Mouse (Mus musculus) mature B cell (primary cell): Measurements from ENCODE around the gene Max.

Experiments used
- in situ Hi-C: fragments of 300-500 bp; cut with MboI; formaldehyde crosslinking; loops from 2 replicates; pipeline ENCODE4 v1.14.3; 2019

Gene Max

DNA sequence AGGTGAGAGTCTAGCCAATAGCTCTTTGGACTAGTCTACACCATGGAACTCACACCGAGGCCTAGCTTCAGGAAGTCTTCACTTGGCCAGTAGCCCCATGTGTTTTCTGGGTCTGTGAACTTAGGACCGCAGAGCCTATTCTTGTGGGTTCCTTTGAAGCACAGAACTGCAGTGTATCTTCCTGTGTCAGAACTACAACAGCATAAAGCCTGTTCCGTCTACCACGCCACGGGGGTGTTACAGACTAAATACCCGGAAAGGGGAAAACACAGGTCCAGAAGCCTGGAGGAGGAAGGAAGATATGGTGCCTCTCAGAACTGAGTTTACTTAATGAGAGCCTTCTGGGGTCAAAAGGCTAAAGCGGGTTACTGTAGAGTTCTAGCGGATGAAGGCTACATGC is 38.9 kb downstream of the Max start:
- in situ Hi-C loops: no loop called here

DNA sequence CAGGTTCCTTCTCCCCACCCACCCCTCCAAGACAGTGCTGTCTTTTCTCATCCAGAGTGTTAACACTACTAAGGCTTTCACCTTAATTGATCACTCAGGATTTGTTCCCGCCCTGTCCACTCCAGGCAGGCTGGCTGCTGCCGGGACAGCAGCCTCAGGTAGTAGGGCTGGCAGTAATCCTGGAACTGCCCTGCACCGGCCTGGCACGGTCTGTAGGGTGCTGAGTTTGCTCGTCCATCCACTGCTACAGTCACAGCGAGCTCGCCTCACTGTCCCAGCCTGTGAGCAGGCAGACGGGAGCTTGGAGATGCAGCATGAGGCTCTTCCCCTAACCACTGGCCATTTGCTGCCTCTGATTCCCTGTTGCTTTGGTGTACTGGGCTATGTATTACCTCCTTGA is 41.0 kb downstream of the Max start:
- in situ Hi-C loops: no loop called here

DNA sequence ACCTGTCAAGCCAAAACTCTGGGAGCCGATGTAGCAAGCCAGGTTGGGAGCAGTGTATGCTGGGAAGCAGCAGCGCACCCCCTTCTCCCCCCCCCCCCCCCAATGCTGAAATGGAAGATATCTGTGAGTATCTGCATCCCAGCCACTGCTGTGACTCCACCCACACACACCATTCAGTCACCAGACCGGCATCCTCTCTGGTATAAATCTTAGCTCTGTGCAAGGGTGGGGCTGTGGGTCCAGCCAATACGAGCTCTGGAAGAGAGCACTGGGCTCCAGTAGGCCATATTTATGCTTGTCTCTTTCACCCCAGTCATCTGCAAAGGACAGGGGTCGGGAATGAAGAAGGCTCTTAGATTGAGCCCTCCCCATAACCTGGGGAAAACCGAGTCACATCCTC is 41.6 kb downstream of the Max start:
- in situ Hi-C loops: no loop called here

DNA sequence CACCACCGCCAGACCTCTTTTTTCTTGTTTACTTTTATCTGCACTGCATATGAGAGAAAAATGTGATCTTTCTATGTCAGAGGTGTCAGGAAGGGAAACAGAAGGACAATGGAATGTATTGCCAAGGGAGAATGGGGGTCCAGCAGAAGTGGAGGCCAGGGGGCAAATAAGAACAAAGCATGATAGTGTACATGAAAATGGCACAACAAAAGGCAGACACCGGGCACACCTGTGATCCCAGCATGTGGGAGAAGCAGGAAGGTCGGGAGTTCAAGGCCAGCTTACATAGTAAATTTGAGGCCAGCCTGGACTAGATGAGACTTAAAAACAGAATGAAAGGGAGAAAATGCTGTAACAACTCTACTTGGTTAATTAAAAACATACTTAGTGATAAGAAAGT is 43.1 kb downstream of the Max start:
- in situ Hi-C loops: no loop called here

DNA sequence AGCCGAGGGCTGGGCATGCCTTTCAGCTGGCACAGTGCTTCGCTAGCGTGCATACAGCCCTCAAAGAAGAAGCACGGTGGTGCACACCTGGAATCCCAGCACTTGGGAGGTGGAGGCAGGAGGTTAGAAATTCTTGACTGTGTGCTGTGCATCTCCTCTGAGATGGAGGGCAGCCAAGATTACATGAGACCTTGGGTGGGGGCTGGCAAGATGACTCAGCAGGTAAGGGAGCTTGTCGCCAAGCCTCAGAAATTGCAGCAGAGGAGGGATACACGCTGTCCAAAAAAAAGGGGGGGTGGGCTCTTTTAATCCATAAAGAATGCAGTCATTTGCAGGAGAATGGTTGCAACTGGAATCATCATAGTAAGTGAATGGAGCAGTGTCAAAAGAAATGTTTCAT is 43.9 kb downstream of the Max start:
- in situ Hi-C loops: no loop called here

DNA sequence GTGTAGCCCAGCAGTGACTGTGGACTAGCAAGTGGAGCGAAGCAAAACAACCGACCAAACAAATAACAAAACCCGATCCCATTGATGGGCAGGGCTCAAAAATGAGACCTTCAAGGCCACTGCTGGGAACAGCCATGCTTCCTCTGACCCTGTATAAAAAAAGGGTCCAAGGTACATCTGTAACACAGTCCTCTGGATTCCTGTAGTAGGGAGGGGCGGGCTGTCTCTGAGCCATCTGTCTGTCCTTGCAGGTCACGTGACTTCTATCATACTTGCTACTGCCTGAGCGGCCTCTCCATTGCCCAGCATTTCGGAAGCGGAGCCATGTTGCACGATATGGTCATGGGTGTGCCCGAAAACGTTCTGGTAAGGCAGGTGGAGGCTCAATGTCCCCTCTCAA is 45.8 kb downstream of the Max start:
- in situ Hi-C loops: no loop called here

DNA sequence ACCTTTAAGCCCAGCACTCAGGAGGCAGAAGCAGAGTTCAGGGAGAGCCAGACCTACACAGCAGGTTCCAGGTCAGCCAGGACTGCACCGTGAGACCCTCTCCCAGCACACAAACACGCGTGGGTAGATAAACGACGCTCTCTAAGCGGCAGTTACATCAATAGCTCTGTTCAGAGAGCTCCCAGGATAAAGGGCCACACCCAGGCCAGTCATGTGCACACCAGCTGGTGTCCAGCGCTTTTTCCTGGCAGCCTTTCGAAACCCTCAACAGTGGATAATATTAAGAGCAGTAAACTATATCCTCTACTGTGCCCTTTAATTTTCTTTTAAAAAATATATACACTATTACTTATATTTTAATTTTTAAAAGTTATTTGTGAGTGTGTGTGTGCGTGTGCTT is 49.8 kb downstream of the Max start:
- in situ Hi-C loops: no loop called here

DNA sequence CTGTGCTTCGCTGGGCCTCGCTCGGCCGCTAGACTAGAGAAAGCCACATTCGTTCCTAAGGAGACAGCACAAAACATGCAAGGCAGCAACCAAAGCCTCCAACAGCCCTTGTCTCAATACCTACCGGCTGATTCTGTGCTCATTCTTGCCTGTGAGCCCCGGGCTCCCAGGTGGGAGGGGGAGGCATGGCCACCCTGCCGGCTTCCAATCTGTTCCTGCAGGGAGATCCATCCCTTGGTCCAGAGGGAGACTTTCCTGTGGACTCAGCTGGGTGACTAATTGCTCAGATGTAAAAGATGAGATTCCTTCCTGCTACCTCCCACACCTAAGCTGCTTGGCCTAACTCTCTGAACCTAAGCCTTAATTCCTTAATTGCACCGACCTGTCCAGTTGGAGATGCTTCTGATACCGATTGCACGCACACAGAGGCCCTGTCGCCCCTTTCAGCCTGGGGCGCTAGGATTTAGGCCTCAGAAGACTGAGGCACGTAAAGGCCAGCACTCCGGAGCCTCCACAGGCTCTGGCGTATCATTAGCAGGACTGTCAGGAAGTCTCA is 50.8 kb downstream of the Max start:
- in situ Hi-C loops: no loop called here

DNA sequence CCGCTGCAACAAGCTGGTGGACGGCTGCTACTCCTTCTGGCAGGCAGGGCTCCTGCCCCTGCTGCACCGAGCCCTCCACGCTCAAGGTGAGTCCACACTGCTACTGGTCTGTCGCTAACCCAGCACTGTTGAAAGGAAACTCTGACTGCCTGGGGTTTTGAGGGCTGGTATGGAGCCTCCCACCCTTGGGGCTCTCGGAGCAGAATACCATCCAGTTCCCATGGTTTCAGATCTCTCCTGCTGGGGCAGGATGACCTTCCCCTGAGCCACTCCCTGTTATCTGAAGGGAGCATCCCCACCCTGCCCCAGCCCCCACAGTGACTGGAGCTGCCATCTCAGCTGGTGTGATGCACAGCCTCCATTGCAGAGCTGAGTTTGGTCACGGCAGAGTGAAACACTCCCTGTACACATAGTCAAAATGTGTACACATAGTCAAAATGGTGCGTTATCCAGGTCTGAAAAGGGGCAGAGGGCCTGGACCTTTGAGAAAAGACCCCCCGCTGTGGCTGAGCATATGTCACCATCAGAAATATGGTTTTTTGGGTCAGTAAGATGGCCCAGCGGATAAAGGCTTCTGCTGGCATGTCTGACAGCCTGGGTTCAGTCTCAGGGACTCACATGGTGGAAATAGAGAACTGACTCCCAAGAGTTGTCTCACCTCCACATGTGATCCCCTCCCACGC is 51.6 kb downstream of the Max start:
- in situ Hi-C loops: no loop called here

DNA sequence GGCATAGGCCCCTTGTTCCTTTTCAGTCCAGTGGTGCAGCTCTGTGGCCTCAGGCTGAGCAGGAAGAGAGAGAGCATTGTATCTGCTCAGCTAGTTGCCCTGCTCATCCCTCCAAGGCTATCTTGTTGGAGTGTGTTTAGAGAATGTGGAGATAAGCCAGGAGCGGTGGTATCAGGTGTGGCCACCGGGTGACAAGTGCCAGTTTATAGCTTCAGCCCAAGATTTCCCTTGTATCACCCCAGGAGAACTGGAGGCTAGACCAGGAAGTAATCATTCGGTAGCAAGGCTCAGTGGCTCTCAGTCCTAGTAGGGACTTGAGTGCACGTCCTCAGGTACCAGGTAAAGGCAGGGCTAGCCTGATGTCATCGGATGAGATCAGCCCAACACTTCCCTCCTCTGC is 52.8 kb downstream of the Max start:
- in situ Hi-C loops: no loop called here

DNA sequence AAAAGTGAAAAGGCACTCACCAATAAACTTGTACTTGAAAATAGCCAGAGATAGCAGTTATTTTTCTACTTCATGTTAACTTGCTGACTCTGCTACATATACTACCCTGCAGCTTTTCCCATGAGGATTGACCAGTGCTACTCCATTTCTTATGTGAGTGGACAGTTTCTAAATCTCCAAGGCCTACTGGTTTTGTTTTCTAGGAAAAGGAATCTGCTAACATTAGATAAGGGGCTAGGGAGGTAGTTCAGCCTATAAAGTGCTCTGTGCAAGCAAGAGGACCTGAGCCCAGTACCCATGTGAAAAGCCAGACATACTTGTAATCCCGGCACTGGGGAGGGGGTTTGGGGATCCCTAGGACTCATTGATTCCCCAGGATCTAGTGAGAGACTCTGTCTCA is 55.7 kb downstream of the Max start:
- in situ Hi-C loops: no loop called here

DNA sequence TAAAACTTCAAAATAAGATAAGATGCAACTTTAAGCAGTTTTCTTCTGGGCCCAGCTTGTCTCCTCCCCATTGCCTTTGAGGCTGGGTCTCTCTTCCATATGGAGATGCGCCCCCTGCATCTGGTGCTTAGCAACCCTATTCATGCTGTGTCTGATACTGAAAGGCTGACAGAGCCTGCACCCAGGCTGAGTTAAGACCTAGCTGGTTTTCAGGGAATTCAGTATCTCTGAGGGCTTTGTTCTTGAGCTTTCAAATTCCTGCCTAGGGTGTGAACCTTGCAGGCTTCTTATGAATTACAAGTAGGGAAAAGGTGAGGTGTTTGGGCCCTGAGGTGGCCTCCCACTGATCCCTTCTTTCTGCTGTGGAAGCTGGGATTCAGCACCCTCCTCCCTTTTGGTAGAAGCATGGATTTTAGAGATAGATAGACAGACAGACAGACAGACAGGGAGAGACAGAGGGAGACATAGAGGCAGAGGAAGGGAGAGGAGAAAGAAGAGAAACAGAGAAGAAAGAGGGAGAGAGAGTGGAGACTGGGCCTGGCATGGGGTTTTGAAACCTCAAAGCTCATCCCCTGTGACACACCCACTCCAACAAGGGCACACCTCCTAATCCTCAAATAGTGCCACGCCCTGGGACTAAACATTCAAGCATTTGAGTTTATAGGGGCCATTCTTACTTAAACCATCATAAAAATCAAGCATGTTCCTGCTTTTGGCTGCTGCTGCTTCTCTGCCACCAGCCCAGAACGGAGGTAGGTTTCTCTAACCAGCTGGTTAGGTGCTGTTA is 60.3 kb downstream of the Max start:
- in situ Hi-C loops: no loop called here

DNA sequence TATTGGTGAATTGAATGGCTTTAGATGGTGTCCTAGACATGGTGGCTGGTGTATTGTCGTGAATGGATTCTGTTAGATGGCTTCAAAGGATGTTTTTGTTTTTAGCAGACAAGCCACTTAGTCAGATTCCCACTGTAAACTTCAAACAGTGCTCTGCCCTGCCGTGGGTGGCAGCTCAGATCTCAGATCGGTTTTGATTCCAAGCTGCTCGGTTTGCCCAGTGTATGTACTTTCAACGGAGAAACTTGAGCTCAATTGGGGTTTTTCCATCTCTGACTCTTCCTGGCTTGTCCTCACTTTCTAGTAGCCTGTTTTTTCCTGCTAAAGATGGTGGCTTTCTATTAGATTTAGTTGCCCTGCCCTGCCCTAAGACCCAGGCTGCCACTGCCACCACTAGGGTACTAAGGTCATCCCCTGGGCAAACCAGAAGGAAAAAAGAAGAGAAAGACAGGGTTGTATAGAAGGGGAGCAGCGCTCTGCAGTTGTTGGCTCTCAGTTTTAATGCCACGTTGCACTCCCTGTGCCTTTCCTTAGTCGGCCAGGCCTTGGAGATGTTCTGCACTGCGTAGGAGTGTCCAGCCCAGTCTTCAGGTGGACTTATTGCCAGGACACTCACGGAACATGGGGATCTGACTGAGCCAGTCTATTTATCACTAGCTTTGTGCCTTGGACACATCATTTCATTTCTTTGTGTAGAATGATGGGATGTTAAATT is 62.6 kb downstream of the Max start:
- in situ Hi-C loops: no loop called here

DNA sequence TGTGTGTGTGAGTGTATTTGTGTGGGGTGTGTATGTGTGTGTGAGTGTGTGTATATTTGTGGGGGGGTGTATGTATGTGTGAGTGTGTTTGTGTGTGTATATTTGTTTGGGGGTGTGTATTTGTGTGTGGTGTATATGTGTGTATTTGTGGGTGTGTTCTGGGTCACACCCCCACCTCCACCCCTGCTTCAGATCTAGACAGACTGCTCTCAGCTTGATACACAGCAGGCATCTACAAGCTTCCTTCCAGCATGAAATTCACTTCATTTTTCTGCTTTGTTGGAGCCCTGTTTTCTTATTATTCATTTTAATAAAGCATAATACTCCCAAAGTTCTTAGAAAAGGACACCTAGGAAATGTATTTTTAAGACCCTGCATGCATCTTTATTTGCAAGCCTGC is 63.9 kb downstream of the Max start:
- in situ Hi-C loops: no loop called here

DNA sequence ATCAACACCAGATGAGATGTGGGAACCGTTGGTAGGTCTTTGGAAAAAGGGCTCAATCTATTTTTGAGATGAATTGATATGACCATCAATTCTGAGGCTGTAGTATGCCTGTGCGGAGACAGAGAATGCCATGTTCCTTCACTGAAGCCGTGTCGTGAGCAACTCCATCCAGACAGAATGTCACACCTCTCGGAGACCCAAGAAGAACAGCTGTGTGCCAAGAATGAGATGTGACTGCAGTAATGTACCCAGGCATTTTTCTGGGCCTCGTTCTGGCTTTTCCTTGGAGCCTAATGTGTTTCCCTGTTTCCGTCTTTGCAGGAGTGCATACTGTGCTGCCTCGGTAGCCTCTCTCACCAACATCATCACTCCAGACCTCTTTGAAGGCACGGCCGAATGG is 65.0 kb downstream of the Max start:
- in situ Hi-C loops: no loop called here

DNA sequence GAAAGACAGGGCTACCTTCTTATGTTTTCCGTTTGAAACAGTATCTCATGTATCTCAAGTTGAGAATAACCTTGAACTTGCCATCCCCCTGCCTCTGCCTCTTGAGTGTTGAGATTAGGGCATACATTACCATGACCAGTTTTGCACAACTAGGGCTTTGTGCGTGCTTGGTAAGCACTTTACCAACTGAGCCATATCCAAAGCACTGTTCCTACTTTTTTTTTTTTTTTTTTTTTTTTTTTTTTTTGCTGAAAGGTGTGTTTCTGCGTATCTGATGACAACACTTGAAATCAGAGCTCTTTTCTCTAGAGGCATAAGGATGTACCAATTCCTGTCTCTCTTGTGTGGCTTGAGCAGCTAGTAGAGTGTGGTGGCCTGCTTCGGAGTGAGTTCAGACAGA is 65.4 kb downstream of the Max start:
- in situ Hi-C loops: no loop called here

DNA sequence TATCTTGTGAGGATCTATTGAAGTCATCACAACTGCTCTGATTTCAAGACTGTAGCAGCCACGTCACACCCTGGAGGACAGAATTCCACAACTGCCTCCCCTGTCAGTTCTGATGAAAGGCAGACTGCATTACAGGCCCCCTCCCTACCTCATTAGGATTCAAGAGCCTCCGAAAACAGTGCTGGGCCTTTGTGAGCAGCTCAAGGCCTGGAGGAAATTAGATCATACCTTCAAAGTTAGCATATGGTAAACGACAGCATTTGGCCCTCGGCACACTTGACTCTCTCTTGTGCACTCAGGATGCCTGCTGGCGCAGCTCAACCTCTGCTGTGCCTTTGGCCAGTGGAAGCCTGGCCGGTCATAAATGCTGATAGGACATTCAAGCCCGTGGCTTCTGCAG is 66.2 kb downstream of the Max start:
- in situ Hi-C loops: no loop called here

DNA sequence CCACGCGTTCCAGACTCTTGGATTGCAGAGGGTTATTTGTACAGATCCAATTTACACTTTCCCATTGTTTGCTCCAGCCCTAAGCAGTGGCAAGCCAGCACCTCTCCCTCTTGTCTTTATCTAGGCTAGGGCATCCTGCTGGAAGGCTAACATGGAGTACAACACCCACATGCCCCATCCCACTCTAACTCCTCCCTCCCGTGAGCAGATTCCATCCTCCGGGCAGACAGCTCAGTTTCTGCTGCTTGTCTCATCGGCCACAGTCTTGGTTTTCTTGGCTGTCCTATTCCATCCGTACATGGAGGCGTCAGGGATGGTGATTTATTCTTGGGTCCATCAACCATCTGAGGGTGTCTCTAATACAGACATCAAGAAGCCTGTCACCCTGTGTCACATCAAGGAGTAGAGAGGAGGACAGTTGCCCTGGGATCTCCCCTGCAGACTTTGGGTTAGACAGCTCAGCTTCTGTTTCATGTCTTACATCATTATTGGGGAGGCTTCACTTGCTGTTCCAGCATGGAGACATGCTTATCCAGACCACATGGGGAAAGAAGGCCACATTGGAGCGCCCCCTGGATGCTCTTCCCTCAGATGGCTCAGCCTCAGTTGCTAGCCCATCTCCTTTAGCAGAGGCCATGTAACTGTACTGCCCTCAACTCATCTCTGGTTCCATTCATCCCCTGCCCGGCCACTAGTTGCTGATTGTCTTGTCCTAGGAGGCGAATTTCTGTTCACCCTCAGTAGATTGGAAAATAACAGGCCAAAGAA is 67.0 kb downstream of the Max start:
- in situ Hi-C loops: no loop called here

DNA sequence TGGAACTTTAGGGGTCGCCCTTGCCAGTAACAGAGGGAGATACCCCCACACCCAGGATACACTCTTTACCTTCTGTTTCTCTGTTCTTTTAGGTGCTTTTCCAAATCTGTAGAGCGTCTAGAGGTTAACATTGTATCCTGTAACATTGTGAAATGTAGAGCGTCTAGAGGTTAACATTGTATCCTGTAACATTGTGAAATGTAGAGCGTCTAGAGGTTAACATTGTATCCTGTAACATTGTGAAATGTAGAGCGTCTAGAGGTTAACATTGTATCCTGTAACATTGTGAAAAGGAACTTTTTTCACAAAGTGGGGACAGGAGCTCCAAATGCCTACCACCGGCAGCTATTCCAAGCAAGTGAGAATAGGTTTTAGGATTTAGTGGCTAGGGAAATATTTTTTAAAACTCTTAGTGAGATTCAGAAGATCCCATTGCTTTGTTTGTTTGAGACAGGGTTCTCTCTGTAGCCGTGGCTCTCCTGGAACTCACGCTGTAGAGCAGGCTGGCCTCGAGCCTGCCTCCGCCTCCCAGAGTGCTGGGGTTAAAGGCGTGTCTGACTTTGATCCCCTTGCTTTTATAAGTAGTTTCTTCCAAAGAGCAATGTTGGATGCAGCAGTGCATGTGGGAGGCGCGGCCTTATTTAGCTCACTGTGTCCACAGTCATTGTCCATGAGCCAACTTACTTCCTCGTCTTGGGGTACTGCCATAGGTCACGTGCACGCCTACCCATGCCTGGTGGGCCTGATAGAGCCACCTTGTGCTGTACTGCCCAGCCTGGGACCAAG is 68.9 kb downstream of the Max start:
- in situ Hi-C loops: no loop called here

DNA sequence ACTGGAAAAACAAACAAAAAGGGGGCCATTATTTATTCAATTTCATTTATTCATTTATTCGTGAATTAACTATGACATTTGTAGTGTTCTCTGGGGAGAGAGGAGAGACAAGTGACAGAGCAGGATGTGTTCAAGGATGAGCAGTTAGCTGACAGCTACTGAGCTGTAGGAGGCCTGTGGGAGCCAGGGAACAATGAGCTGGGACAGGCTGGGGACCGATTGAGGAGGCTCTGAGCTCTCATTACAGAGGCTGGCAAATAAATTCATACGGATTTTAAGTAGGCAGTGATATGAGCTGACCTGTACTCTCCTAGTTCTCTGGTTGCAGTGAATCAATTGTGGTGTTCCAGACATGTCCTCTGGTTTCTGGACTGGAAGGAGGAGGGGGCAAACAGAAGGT is 70.8 kb downstream of the Max start:
- in situ Hi-C loops: no loop called here
